Mouse (Mus musculus): ENCODE results near the gene Cd177. TPM values are rescaled to one million over a fixed set of nuclear protein-coding genes. Genes with fewer than 3 reads are reported as not detected.

The Cd177 gene
- total and polyA plus RNA-seq, 3 experiments: 0.03 TPM; not detected in 2

Other genes starting within 250 kb of the Cd177 start
Only the 20 nearest of the 21 such genes appear.
- gene Irgq, start 229.6 kb downstream of the Cd177 start, total RNA-seq (2014; fragmentation: Nextera tagmentation): 5.5 and 6.2 TPM in 2 replicates
- gene Irgq, start 229.6 kb downstream of the Cd177 start, total RNA-seq (2017): 4.0 and 4.6 TPM in 2 replicates
- gene Irgq, start 229.6 kb downstream of the Cd177 start, polyA plus RNA-seq (2012): 3.6 and 3.9 TPM in 2 replicates
- not detected in 2 replicates for gene Pinlyp, start 214.2 kb downstream of the Cd177 start, total RNA-seq (2014; fragmentation: Nextera tagmentation)
- gene Pinlyp, start 214.2 kb downstream of the Cd177 start, total RNA-seq (2017): not detected in 2 replicates
- gene Pinlyp, start 214.2 kb downstream of the Cd177 start, polyA plus RNA-seq (2012): not detected in 2 replicates
- 52.7 and 69.8 TPM in 2 replicates for gene Xrcc1, start 214.0 kb downstream of the Cd177 start, total RNA-seq (2014; fragmentation: Nextera tagmentation)
- 79.2 and 85.9 TPM in 2 replicates for gene Xrcc1, start 214.0 kb downstream of the Cd177 start, total RNA-seq (2017)
- 211 and 326 TPM in 2 replicates for gene Xrcc1, start 214.0 kb downstream of the Cd177 start, polyA plus RNA-seq (2012)
- gene Ethe1, start 172.8 kb downstream of the Cd177 start, total RNA-seq (2014; fragmentation: Nextera tagmentation): 9.1 and 12.0 TPM in 2 replicates
- 4.8 and 8.6 TPM in 2 replicates for gene Ethe1, start 172.8 kb downstream of the Cd177 start, total RNA-seq (2017)
- gene Ethe1, start 172.8 kb downstream of the Cd177 start, polyA plus RNA-seq (2012): 11.0 and 12.0 TPM in 2 replicates
- gene Zfp575, start 172.7 kb downstream of the Cd177 start, total RNA-seq (2014; fragmentation: Nextera tagmentation): not detected in 2 replicates
- gene Zfp575, start 172.7 kb downstream of the Cd177 start, total RNA-seq (2017): 0.05 TPM in 1 of 2 replicates, not detected in the other
- gene Zfp575, start 172.7 kb downstream of the Cd177 start, polyA plus RNA-seq (2012): not detected in 2 replicates
- 2.3 and 8.0 TPM in 2 replicates for gene Phldb3, start 149.5 kb downstream of the Cd177 start, total RNA-seq (2014; fragmentation: Nextera tagmentation)
- gene Phldb3, start 149.5 kb downstream of the Cd177 start, total RNA-seq (2017): 1.1 and 1.4 TPM in 2 replicates
- gene Phldb3, start 149.5 kb downstream of the Cd177 start, polyA plus RNA-seq (2012): 4.9 and 6.0 TPM in 2 replicates
- gene Lypd3, start 123.8 kb downstream of the Cd177 start, total RNA-seq (2014; fragmentation: Nextera tagmentation): not detected in 2 replicates
- 0.23 TPM in 1 of 2 replicates, not detected in the other for gene Lypd3, start 123.8 kb downstream of the Cd177 start, total RNA-seq (2017)
- not detected in 2 replicates for gene Lypd3, start 123.8 kb downstream of the Cd177 start, polyA plus RNA-seq (2012)
- not detected in 2 replicates for gene Tex101, start 83.6 kb downstream of the Cd177 start, total RNA-seq (2014; fragmentation: Nextera tagmentation)
- 0.16 TPM in 1 of 2 replicates, not detected in the other for gene Tex101, start 83.6 kb downstream of the Cd177 start, total RNA-seq (2017)
- gene Tex101, start 83.6 kb downstream of the Cd177 start, polyA plus RNA-seq (2012): not detected in 2 replicates
- gene BC049730, start 51.1 kb downstream of the Cd177 start, total RNA-seq (2014; fragmentation: Nextera tagmentation): not detected in 2 replicates
- gene BC049730, start 51.1 kb downstream of the Cd177 start, total RNA-seq (2017): not detected in 2 replicates
- gene BC049730, start 51.1 kb downstream of the Cd177 start, polyA plus RNA-seq (2012): not detected in 2 replicates
- not detected in 2 replicates for gene Gm4763, start 33.4 kb downstream of the Cd177 start, total RNA-seq (2014; fragmentation: Nextera tagmentation)
- not detected in 2 replicates for gene Gm4763, start 33.4 kb downstream of the Cd177 start, total RNA-seq (2017)
- not detected in 2 replicates for gene Gm4763, start 33.4 kb downstream of the Cd177 start, polyA plus RNA-seq (2012)
- gene Ceacam10, start 16.9 kb upstream of the Cd177 start, total RNA-seq (2014; fragmentation: Nextera tagmentation): not detected in 2 replicates
- gene Ceacam10, start 16.9 kb upstream of the Cd177 start, total RNA-seq (2017): 0.17 and 0.27 TPM in 2 replicates
- not detected in 2 replicates for gene Ceacam10, start 16.9 kb upstream of the Cd177 start, polyA plus RNA-seq (2012)
- not detected in 2 replicates for gene Gm9844, start 101.9 kb upstream of the Cd177 start, total RNA-seq (2014; fragmentation: Nextera tagmentation)
- gene Gm9844, start 101.9 kb upstream of the Cd177 start, total RNA-seq (2017): not detected in 2 replicates
- 1.3 and 1.7 TPM in 2 replicates for gene Gm9844, start 101.9 kb upstream of the Cd177 start, polyA plus RNA-seq (2012)
- not detected in 2 replicates for gene Lypd4, start 109.6 kb upstream of the Cd177 start, total RNA-seq (2014; fragmentation: Nextera tagmentation)
- gene Lypd4, start 109.6 kb upstream of the Cd177 start, total RNA-seq (2017): 0.11 and 0.17 TPM in 2 replicates
- not detected in 2 replicates for gene Lypd4, start 109.6 kb upstream of the Cd177 start, polyA plus RNA-seq (2012)
- gene Dmrtc2, start 109.7 kb upstream of the Cd177 start, total RNA-seq (2014; fragmentation: Nextera tagmentation): not detected in 2 replicates
- not detected in 2 replicates for gene Dmrtc2, start 109.7 kb upstream of the Cd177 start, total RNA-seq (2017)
- not detected in 2 replicates for gene Dmrtc2, start 109.7 kb upstream of the Cd177 start, polyA plus RNA-seq (2012)
- gene Rps19, start 124.1 kb upstream of the Cd177 start, total RNA-seq (2014; fragmentation: Nextera tagmentation): 877 and 949 TPM in 2 replicates
- 1,262 and 1,401 TPM in 2 replicates for gene Rps19, start 124.1 kb upstream of the Cd177 start, total RNA-seq (2017)
- 2,998 and 3,499 TPM in 2 replicates for gene Rps19, start 124.1 kb upstream of the Cd177 start, polyA plus RNA-seq (2012)
- gene Cd79a, start 137.1 kb upstream of the Cd177 start, total RNA-seq (2014; fragmentation: Nextera tagmentation): not detected in 2 replicates
- 0.11 TPM in 1 of 2 replicates, not detected in the other for gene Cd79a, start 137.1 kb upstream of the Cd177 start, total RNA-seq (2017)
- 0.04 TPM in 1 of 2 replicates, not detected in the other for gene Cd79a, start 137.1 kb upstream of the Cd177 start, polyA plus RNA-seq (2012)
- 97.4 and 107 TPM in 2 replicates for gene Arhgef1, start 142.6 kb upstream of the Cd177 start, total RNA-seq (2014; fragmentation: Nextera tagmentation)
- 38.3 and 48.2 TPM in 2 replicates for gene Arhgef1, start 142.6 kb upstream of the Cd177 start, total RNA-seq (2017)
- 365 and 371 TPM in 2 replicates for gene Arhgef1, start 142.6 kb upstream of the Cd177 start, polyA plus RNA-seq (2012)
- not detected in 2 replicates for gene Gm4881, start 184.2 kb upstream of the Cd177 start, total RNA-seq (2014; fragmentation: Nextera tagmentation)
- not detected in 2 replicates for gene Gm4881, start 184.2 kb upstream of the Cd177 start, total RNA-seq (2017)
- not detected in 2 replicates for gene Gm4881, start 184.2 kb upstream of the Cd177 start, polyA plus RNA-seq (2012)
- gene Rabac1, start 212.4 kb upstream of the Cd177 start, total RNA-seq (2014; fragmentation: Nextera tagmentation): 11.7 and 17.3 TPM in 2 replicates
- 36.3 and 49.3 TPM in 2 replicates for gene Rabac1, start 212.4 kb upstream of the Cd177 start, total RNA-seq (2017)
- 79.9 and 99.9 TPM in 2 replicates for gene Rabac1, start 212.4 kb upstream of the Cd177 start, polyA plus RNA-seq (2012)
- gene Atp1a3, start 245.6 kb upstream of the Cd177 start, total RNA-seq (2014; fragmentation: Nextera tagmentation): not detected in 2 replicates
- 0.06 and 0.11 TPM in 2 replicates for gene Atp1a3, start 245.6 kb upstream of the Cd177 start, total RNA-seq (2017)
- 0.04 TPM in 1 of 2 replicates, not detected in the other for gene Atp1a3, start 245.6 kb upstream of the Cd177 start, polyA plus RNA-seq (2012)

Measured in G1E (cell line).